Mouse (Mus musculus): ENCODE results near the gene Spty2d1.
"Not testable (repeated sequence)": the region's sequence is repeated elsewhere in the genome, so short reads cannot be mapped to it uniquely, and the experiment has no call there.

Spty2d1 gene

GRCm38 (mm10) chr7:46989387-46989786, 18.8 kb downstream of the Spty2d1 start:
- not testable (repeated sequence) for DNase-seq (ENCODE audit: low read depth, low spot score)

- no peak for DNase-seq (ENCODE audit: low read depth, low spot score)
Measured at GRCm38 (mm10) chr7:46987073-46987472, 21.1 kb downstream of the Spty2d1 start.

- DNase-seq (ENCODE audit: low read depth, low spot score), result no peak
Measured at GRCm38 (mm10) chr7:46986646-46987045, 21.6 kb downstream of the Spty2d1 start.

GRCm38 (mm10) chr7:46985718-46986505, 22.3 kb downstream of the Spty2d1 start:
- no peak for DNase-seq (ENCODE audit: low read depth, low spot score)

- no peak for DNase-seq (ENCODE audit: low read depth, low spot score)
Measured at GRCm38 (mm10) chr7:46983280-46983679, 24.9 kb downstream of the Spty2d1 start, which contains the start of gene Gm9999. Gene Gm9999, plus strand, starts transcription at chr7:46983580.

- no peak for DNase-seq (ENCODE audit: low read depth, low spot score)
Measured at GRCm38 (mm10) chr7:46975456-46975855, 32.8 kb downstream of the Spty2d1 start.

- no peak for DNase-seq (ENCODE audit: low read depth, low spot score)
Measured at GRCm38 (mm10) chr7:46974648-46975047, 33.6 kb downstream of the Spty2d1 start.

GRCm38 (mm10) chr7:46969898-46970297, 38.3 kb downstream of the Spty2d1 start:
- no peak for DNase-seq (ENCODE audit: low read depth, low spot score)

- no peak for DNase-seq (ENCODE audit: low read depth, low spot score)
Measured at GRCm38 (mm10) chr7:46964070-46964469, 44.1 kb downstream of the Spty2d1 start.

GRCm38 (mm10) chr7:46962806-46963618, 45.2 kb downstream of the Spty2d1 start:
- DNase-seq (ENCODE audit: low read depth, low spot score), result peak; percentile 58

GRCm38 (mm10) chr7:46962132-46962531, 46.1 kb downstream of the Spty2d1 start:
- DNase-seq (ENCODE audit: low read depth, low spot score), result no peak

GRCm38 (mm10) chr7:46960991-46961390, 47.2 kb downstream of the Spty2d1 start:
- no peak for DNase-seq (ENCODE audit: low read depth, low spot score)

GRCm38 (mm10) chr7:46958853-46959252, 49.4 kb downstream of the Spty2d1 start:
- DNase-seq (ENCODE audit: low read depth, low spot score), result no peak

- peak; percentile 89 for DNase-seq (ENCODE audit: low read depth, low spot score)
Measured at GRCm38 (mm10) chr7:46957831-46958691, 50.1 kb downstream of the Spty2d1 start, which contains the start of gene Uevld. Gene Uevld, minus strand, starts transcription at chr7:46958527.
